Mouse (Mus musculus) skeletal muscle tissue, postnatal 0 days (tissue): ENCODE data around the gene Suds3. TPM values are rescaled to one million over a fixed set of nuclear protein-coding genes. Genes with fewer than 3 reads are reported as not detected.

ENCODE experiments used
- polyA plus RNA-seq: library from polyadenylated mRNA; unstranded; fragments of >200 nt; fragmentation: Nextera tagmentation; extraction: Ambion mirVana; gene quantifications from 2 replicates; pipeline ENCODE4 v1.2.1, GENCODE M21; 2015

Gene Suds3
- polyA plus RNA-seq, result 28.9 and 34.9 TPM in 2 replicates

GRCm38 (mm10) chr5:117115836-117116366 is at the start of gene Suds3:
Gene Suds3, minus strand, starts transcription at chr5:117116113.

GRCm38 (mm10) chr5:117119777-117120488 is 4.0 kb upstream of the Suds3 start, which contains the start of gene Taok3:
Gene Taok3, plus strand, starts transcription at chr5:117120129.

Other genes with a start within 250 kb of the Suds3 start
- gene Taok3, start 4.0 kb upstream of the Suds3 start, polyA plus RNA-seq, result 9.5 and 11.2 TPM in 2 replicates
- gene Pebp1, start 171.5 kb upstream of the Suds3 start, polyA plus RNA-seq, result 359 and 398 TPM in 2 replicates
- gene Vsig10, start 203.0 kb upstream of the Suds3 start, polyA plus RNA-seq, result 5.4 and 7.0 TPM in 2 replicates
- 67.3 and 74.0 TPM in 2 replicates for gene Wsb2, start 241.2 kb upstream of the Suds3 start, polyA plus RNA-seq